Mouse (Mus musculus): Measurements from ENCODE around the gene Sorcs2.

GRCm38 (mm10) chr5:36041236-36041562 is 356.7 kb downstream of the Sorcs2 start:
- TF ChIP-seq CTCF (IDR thresholded peaks at IDR 0.05; ENCODE audit: extremely low read depth, insufficient read depth, insufficient read length, insufficient replicate concordance) (no peak), POLR2A (IDR thresholded peaks at IDR 0.05; ENCODE audit: low read depth, low read length) (no peak)

Data from spleen, adult 2 months (tissue).